Mouse (Mus musculus): ENCODE measurements around the gene Tbc1d30.
A peak's percentile ranks its signal among the peaks of the same experiment; 100 is the strongest.

Tbc1d30 gene

DNA sequence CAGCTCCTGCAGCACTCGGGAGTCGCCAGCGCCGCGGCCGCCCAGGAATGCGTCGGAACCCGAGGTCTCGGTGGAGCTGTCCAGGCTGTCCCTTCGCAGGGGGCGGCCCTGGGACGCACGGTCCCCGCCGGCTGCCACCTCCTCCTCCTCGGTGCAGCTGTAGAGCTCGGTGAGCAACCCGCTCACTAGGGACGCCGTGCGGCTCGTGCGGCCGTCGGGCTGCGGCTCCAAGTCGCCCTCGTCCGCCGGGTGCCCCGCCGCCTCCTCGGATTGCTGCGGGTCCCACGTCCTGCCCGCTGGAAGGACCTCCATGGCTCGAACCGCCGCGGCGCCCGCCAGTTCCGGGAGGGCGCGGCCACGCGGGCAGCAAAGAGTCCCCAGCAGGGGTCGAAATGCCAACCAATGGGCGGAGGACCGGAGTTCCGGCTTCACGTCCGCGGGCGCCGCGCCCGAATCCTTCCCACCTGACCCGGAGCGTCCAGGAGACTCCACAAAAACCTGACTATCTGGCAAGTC, at the start of gene Tbc1d30:
Gene Tbc1d30 (minus strand): TSS at position 213 of the 516 bp plus-strand sequence.
- peak; percentile 81 to 86 for DNase-seq

DNA sequence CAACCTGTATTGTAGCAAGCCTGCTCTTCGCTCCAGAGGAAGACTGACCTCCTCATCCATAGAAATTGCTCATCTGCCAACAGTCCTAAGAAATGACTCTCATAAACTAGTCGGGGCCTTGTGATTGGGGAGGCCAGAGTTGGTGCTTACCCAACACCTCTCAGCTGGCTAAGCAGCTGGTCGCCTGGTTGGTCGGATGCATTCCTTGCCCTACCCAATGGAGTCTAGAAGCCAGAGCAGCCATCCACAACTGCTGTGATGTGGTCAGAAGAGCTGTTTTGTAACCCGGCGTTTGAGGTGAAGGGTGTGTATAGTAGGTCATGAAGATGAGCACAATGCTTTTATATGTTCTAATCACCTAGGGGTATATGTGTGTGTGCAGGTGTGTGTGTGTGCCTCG, 47.5 kb upstream of the Tbc1d30 start:
- no peak for DNase-seq

DNA sequence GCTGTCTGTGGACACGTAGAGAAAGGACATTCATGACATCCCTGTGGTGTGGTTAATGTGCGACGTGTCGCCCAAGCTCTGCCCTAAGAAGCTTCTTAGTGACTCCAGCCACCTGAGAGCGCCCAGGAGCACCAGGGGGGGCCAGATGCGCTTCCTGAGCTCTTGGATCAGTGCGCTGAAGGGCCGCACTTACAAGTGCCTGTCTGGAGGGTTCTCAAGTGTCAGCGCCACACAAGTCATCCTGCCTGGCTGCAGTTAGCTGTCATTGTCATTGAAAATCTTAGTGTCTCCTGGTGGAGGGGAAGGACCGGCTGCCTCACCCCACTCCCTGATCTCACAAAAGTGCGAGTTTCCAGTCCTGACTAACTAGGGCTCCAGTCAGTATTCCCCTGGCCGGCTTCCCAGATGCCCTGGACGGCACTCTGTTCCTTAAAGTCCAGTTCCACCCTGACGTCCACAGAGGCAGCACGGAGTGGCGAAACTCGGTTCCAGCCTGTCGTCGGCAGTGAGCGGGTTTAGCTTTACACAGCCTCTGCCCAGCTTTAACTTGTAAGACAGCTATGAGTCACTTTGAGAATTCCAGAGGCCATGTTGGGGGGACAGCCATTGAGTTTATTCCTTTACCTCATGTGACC, 44.6 kb upstream of the Tbc1d30 start:
- peak; percentile 54 to 61 for DNase-seq

DNA sequence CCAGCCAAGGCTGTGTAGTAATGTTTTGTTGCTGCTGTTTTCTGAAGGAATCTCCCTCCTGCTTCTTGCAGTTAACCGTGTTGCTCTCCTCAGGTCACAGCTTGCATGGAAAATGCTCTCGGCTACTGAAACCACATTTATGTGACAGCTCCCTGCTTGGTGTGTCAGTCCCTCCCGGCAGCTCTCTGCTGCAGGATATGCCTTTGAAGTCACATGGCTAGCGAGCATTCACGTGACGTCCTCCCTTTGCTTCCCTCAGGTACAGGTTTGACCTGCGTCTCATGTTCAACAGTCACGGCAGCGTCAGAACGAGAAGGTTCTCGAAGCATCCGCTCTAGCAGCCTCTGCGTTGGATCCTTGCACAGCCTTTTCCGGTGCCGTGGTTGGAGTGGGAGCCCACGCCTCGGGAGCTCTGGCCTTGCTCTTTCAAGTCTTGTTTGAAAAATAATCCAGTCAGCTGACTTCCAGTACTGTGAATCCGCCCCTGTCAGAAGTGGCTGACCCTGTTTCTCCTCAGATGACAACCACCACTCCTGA, 43.8 kb upstream of the Tbc1d30 start:
- DNase-seq: no peak

DNA sequence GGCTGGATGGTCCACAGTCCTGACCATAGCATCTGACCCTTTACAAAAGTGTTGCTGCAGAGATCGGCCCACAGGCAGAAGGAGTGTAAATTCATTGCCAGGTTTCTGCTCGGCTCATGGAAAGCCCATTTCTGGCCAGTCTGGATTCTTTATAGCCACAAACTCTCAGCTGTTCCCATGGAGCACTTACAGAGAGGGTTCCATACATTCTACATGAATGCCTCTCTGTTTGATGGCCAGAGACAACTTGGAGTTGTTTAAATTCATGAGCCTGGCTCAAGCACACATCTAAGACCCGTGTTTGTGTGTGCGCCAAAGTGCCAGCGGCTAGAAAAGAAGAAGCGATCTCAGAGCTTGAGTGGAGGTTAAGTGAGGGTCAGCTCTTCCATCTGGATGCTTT, 43.2 kb upstream of the Tbc1d30 start:
- DNase-seq: no peak

DNA sequence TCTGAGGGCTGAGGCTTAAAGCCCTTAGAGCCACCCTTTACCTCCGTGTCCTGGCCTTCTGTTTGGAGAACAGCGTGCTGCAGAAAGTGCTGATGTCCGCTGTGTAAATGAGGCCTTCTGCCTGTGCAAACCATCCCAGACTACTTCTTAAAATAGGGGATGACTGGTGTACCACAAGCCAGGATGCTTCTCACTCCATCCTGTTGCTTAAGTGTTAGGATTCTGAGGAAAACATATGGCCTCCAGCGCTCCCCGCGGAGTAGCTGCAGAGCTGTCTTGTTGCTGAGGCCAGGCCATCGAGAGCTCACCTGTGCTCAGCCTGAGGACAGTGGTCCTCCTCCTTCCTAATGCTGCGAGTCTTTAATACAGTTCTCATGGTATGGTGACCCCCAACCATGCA, 40.8 kb upstream of the Tbc1d30 start:
- no peak for DNase-seq

DNA sequence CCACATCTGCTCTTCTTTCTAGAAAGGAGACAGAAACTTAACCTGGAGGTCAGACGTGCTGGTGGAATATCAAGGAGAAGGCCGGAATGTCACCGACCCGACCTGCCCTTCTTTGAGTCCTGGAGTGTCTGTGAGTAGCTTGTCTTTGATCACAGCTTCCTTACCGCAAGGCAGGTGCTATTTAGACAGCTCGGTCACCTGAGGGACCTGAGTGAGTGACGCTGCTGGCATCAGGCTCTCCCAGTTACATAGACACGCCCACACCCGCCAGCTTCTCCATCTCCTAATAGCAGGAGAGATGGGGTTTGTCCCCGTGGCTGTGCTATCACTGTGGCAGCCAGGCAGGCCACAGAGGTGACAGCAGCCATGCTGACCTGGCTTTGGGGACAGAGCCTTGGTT, 39.5 kb upstream of the Tbc1d30 start:
- no peak for DNase-seq

DNA sequence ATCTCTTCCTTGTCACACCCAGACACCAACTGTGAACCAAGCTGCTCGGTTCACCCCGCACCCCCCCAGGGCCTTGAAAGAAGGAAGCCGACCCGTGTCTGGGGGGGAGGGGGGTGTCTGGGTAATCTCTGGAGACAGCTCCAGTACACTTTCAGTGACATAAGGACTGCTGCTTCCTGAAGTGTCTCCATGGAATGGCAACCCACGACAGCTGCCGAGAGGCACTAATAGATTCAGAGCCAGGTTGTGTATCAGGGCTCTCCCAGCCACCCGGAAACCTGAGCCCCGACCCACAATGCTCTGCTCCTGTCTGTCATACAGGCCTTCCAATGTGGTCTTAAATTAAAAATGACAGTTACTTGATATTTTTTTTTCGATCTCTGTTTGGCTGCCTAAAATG, 35.3 kb upstream of the Tbc1d30 start:
- no peak for DNase-seq

DNA sequence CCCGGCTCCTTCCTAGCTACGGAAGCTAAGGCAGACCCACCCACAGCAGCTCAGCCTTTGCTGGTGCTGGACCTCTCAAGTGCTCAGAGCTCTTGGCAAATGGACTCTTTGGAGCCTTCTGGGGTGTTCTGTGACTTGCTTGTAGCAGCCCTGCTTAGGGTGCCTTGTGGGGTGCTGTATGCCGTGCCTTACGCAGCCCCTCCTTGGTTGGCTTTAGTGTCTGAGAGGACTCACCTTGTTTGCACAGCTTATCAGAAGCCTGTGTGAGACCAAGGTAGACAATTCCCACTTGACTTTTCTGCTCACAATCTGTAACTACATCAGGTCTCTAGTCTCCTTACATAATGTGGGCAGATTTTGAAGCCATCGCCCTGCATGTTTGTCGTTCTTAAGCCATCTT, 34.6 kb upstream of the Tbc1d30 start:
- no peak for DNase-seq

DNA sequence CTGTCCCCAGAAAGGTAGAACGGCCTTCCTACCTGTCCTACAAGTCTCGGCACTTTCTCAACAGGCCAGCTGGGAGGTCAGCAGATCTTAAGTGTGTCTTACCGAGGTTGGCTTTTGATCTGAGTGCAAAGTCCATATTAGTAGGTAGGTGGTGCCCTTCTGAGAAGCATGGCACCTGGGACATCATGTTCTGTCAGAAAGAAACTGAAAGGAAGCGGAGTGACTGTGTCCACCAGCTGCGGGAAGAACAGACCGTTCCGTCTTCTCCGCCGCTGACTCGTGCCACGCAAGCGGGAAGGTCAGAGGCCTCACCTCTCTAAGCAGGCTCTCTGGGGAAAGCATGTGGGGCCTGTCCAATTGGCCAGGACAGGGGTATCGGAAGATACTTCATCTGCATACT, 33.6 kb upstream of the Tbc1d30 start:
- DNase-seq: no peak

DNA sequence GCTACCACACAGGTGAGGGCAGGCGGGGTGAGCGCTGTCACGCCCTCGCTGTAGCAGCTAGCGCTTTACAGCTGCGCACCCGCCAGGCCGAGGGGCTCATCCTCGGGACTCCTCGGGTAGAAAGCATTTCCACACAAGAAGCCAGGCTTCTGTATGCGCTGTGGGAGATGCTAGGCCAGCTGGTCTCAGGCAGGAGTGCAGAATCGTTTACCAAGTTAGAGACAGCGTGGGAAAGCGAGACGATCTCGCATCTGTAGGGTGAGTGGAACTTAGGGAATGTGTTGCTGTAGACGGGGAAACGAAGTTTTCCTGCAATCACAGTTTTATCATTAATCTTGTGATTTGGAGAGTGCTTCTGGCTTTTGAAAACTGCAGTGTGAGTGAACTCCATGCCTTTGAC, 30.2 kb upstream of the Tbc1d30 start:
- no peak for DNase-seq

DNA sequence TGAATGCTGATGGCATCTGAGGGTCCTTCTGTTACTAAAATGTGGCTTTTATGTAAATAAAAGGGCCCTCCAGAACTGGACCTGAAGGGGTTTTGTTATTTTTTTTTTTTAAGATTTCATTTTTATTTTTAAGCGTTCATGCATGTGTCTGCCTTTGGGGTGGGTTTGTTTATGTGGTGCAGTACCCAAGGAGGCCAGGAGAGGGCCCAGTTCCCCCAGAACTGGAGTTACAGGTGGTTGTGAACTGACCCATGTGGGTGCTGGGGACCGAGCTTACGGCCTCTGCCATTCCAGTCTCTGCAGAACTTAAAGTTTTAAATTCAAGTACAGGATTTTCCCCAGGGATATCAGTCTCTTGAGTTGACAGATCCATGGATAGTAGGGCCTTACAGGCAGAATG, 28.3 kb upstream of the Tbc1d30 start:
- DNase-seq: peak in 1 of 2 experiments; percentile 14

DNA sequence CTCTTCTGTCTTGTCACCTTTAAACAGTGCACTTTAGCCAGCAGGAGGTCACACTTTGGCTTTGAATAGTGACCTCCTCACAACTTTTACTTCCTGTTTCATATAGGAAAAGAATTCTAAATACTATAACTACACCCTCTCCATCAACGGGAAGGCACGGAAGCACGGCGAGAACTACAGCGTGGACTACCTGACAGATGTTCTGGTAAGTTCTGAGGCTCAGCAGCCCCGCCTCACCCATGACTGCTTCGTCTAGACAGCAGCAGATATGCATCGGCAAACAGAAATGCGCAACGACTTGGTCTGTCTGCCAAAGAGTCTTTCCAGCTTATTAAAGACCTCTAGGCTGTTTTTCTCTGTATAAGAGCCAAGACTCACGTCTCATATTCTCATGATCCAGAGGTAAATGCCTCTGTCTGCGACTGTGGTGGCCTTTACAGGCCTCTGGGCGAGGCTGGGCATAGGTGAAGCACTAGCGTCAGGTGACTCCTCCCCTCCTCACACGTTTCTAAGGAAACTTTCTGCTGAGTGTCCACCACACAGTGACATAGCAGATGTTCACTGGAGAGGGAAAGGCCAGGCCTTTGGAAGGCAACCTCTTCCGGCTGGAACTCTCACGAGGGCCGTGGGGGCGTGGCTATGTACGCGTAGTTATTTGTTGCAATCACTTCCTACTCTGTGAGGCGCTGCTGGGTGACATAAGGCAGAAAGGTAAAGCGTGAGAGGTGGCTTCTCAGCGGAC, 25.6 kb upstream of the Tbc1d30 start:
- DNase-seq: no peak

DNA sequence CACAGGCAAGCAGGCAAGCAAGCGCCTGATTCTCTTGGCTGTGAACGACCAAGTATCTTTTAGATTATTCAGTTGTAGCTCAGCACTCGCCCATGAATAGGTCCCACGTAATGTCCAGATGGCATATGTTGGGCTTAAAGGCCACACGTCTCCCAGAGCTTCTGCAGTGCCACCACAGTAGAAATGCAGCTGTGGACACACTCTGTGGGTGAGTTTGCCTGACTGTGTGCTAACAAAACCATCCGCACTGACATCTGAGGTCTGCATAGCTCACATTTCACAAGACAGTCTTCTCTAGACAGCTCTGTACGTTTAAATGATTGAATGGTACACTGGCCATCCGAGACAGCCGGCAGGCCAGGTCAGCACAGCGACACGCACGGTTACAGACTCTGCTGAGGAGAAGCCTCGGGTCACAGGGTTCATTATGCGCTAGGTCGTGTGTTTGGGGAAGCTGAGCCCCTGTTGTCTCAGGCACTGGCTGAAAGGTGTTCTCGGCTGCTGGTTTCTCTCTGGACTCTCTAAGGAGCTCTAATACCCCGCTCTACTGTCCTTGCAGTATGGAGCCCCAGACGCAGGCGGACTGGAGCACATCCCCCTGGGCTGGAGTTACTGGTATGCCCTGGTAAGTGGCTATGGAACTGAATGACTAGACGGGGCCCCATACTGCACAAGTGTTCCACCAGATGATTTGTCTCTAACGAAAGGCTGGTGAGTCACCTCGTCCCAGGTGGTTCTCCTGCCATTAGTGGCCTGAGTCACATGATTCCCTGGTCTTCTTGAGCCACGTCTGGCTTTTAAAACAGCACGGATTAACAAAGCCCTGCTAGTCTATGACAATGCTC, 24.8 kb upstream of the Tbc1d30 start:
- DNase-seq: no peak

DNA sequence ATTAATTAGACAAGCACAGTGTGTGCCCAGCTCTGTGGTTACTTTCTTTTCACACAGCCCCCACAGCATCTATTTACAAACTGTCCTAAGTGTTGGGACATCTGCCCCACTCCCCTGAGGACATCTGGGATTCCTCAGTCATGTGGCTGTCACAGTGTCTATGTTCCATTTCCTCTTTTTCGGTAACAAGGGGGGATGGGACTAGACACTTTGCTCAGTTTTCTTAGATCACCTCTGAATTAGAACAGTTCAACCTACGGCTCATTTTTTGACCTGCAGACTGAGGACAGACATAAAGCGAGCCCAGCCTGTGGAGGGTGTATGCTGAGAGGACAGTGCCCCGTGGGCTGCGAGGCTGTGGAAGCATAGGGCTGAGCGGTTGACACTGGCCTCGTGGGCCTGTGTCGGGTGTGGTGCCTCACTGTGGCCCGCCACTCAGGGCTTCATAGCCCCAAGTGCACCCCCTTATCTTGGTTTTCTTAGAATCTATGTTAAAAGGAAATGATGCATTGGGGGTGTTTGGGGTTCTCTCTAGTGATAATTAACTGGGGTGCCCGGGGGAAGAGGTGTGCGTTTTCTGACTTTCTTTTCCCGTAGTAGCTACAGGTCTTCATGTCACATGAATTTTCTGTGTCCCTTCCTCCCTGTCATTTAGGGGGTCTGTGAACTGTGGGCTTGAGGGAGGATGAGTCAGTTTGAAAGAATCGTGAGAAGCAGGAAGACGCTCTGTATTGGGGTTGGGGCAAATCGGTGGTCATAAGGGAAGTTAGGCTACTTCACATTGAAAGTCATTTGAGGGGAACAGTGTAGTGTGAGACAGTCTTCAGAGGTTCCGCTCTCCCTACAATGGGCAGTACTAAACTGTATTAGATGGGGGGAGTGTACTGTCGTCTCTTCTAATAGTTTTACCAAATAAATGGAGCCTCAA, 23.9 kb upstream of the Tbc1d30 start:
- DNase-seq: peak in 1 of 2 experiments; percentile 25

DNA sequence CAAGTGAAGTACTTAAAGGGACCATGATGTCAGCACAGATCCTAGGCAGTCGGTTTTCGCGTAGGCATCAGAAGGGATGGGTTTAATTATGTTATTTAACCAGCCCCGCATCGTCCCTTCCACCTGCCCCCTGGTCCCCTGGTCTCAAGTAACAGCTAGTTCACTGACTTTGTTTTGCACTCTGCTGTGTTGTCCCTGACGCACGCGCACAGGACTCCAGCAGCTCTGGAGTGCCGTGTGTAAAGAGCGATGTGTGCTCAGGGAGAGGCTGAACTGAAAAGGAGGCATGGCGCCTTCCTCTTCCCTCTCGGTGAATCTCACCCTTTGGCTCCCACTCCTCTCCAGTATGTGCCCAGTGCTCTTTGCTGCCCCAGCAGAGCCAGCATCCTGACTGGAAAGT, 22.9 kb upstream of the Tbc1d30 start:
- DNase-seq: no peak

DNA sequence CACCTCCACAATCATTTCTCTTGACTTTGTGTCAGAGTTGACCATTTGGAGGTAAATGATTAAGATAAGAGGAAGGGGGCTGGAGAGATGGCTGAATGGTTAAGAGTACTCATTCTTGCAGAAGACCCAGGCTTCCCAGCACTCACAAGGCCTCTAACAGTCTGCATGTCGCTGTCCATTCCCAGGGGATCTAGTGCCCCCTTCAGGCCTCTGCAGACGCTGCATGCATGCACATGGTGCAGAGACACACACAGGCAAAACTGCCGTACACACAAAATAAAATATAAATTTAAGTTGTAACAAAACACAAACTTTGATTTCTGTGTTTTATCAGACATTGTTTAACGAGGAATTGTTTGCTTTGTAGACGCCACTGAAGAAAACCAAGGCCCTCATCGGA, 19.7 kb upstream of the Tbc1d30 start:
- no peak for DNase-seq

DNA sequence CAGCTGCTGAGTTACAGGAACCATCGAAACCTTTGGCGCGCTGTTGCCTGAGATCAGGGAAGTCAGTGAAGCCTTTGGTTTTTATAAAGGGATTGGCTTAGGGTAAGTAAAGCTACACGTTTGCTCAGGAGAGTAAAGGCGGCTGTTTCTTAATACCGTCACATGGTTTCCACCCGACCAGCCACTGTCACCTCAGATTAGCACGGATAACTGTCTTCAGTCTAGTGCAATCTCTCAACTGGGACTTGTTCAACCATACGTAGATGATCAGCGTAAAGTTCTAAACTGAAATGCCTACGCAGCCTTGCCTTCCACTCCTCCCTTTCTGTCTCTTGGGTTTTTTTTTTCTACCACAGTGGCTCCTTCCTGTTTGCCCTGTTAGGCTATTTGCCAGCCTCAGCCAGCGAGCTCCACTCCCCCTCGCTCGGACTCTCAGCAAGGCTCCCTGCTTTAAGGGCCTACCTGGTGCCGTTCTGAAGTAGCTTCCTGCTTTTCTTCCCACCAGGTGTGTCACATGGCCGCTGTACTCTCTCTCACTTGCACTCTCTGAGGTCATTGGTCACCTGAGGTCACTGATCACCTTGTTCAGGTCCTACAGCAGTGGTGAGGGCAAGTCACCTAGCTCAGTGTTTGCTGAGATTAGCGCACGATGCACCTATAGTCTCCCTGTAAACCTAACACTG, 17.8 kb upstream of the Tbc1d30 start:
- peak; percentile 33 to 59 for DNase-seq

DNA sequence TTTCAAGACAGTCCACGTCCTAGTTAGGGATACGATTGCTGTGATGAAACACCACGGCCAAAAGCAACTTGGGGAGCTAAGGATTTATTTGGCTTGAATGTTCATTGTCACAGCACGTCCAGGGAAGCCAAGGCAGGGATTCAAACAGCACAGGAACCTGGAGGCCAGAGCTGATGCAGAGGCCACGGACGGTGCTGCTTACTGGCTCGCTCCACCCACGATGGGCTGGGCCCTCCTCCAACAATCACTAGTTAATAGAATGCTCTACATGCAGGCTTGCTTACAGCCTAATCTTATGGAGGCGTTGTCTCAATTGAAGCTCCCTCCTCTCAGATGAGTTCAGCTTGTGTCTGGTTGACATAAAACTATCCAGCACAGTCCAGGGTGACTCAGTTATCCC, 16.7 kb upstream of the Tbc1d30 start:
- no peak for DNase-seq

DNA sequence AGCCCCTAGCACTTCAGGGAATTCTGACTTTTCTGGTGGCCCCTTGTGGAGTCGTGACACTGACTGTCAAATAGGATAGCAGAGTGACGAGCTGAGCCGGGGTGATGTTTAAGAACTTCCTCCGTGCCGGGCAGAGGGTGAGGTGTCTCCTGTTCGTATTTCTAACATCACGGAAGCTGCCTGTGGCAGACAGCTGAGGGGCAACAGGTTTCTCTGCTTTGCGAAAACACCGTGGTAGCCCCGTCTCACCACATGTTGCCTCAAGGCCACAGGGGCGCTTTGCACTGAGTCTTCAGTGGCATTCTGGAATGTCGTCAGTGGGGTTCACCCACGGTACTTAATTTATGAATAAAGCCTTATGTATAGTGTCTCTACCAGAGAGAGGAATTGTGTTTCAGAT, 16.2 kb upstream of the Tbc1d30 start:
- no peak for DNase-seq

DNA sequence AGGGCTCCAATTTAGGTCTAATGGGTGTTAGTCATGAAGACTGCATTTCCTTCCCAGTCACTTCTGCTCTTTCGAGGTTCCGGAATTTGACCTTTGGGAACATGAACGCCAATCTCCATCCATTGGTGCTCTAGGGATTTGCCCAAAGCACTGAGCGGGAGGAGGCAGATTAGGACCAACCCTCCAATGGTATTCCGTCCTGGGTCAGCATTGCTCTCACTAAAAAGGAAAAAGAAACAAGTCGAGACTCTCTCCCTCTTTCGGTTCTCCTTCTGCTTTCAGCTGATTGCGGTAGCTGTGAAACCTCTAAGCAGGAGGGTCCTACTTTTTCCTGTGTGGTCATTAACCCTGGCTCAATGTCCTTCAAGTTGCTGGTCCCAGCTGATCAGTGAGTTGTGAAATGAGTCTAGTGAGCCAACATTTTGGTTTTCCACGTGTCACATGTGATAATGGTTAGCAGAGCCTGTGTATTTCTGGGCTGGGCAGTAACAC, 14.7 kb upstream of the Tbc1d30 start:
- peak in 1 of 2 experiments; percentile 50 for DNase-seq

All from lung, postnatal 4 days (tissue).